In the genomic region with DNA sequence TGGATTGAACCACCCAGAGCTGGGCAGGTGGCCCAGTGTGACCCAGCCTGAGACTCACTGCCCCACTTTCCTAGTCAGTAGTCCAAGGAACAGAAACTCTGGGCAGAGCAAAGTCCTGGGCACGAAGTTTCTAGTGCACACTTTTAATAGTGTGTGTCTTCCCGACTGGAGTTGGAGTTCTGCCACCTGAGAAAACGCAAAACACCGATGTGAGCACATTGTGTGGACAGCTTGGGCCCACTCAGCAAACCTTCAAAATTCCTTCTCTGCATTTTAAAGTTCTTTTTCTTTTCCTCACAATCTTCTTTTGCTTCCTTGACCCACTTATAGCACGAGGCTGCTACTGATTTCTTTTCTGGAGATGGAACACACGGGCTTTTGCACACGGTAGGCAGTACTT, we compare ENCODE assay signal across 22 mouse cellular contexts.
DNase-seq lines count a peak whose midpoint lies in the region; ATAC-seq and TF ChIP-seq lines count a peak whose summit lies in the region.
"Had no signal": no experiment of that assay in that cellular context is flagged by ENCODE, and none has a peak within 500 bp of the region (broad histone marks: within the 10 kb centered on the region; RNA-seq: fewer than 3 reads in every experiment).

No protein-coding gene starts in this region.

- H3K4me3 ChIP-seq in forebrain, embryonic 10.5 days: no peak overlapping the region
- no peak overlapping the region for H3K4me3 ChIP-seq in forebrain, embryonic 15.5 days
- no peak overlapping the region for H3K4me3 ChIP-seq in kidney, adult 2 months (ENCODE audit: insufficient read depth, low read depth, low read length)
- no peak overlapping the region for H3K4me3 ChIP-seq in kidney, embryonic 14.5 days (ENCODE audit: low read length)
- H3K4me3 ChIP-seq: heart, embryonic 15.5 days; hindbrain, embryonic 13.5 days; limb, embryonic 10.5 days; liver, embryonic 15.5 days; lung, embryonic 15.5 days; neural tube, embryonic 12.5 days had no signal

- 90% methylated on average over 7 of the region's 7 CpGs for WGBS in forebrain, embryonic 10.5 days
- WGBS in forebrain, embryonic 15.5 days: 82% methylated on average over 7 of the region's 7 CpGs
- WGBS in kidney, adult 2 months: 45% methylated on average over 7 of the region's 7 CpGs
- WGBS in kidney, embryonic 14.5 days: 89% methylated on average over 7 of the region's 7 CpGs

- H3K9me3 ChIP-seq in forebrain, embryonic 10.5 days: no peaks in the 10 kb centered on the region
- no peaks in the 10 kb centered on the region for H3K9me3 ChIP-seq in forebrain, embryonic 15.5 days
- no peaks in the 10 kb centered on the region for H3K9me3 ChIP-seq in kidney, embryonic 14.5 days (ENCODE audit: control insufficient read depth, low read length)
- H3K9me3 ChIP-seq: heart, embryonic 15.5 days; hindbrain, embryonic 13.5 days; limb, embryonic 10.5 days; liver, embryonic 15.5 days; lung, embryonic 15.5 days; neural tube, embryonic 12.5 days had no signal

- peak; percentile 5 for DNase-seq in forebrain, embryonic 10.5 days (ENCODE audit: extremely low spot score, low spot score)
- DNase-seq in kidney, adult 2 months: peak; percentile 88
- DNase-seq in right cerebral cortex, adult 18-20 months: peak; percentile 32
- DNase-seq in right cerebral cortex, postnatal 25 days: no peak
- DNase-seq in telencephalon, adult 2 months (ENCODE audit: low read depth, low spot score): peak; percentile 13
- DNase-seq in thymus, postnatal 0 days (ENCODE audit: low spot score): no peak
- DNase-seq: adrenal gland, postnatal 25 days; cerebellum, adult 9-10 months; forebrain, postnatal 0 days; heart, postnatal 36 days; liver; lung, postnatal 4 days; midbrain, embryonic 14.5 days had no signal

- ATAC-seq in forebrain, embryonic 15.5 days (replicated peaks): no peak
- ATAC-seq in kidney, embryonic 14.5 days (ENCODE audit: low FRiP score, low TSS enrichment): no peak
- ATAC-seq: forebrain, postnatal 0 days had no signal

- H3K4me1 ChIP-seq in forebrain, embryonic 10.5 days: peaks cover 9% of the 10 kb centered on the region
- peaks cover 7% of the 10 kb centered on the region for H3K4me1 ChIP-seq in forebrain, embryonic 15.5 days
- H3K4me1 ChIP-seq in kidney, adult 2 months (ENCODE audit: control insufficient read depth, insufficient read depth, low read length): no peaks in the 10 kb centered on the region
- no peaks in the 10 kb centered on the region for H3K4me1 ChIP-seq in kidney, embryonic 14.5 days (ENCODE audit: control insufficient read depth, insufficient read depth, low read length)
- H3K4me1 ChIP-seq: liver, embryonic 15.5 days; neural tube, embryonic 12.5 days had no signal

- no peak overlapping the region for H3K9ac ChIP-seq in forebrain, embryonic 15.5 days (replicated peaks)
- no peak overlapping the region for H3K9ac ChIP-seq in kidney, embryonic 14.5 days (ENCODE audit: low read depth, low read length)
- H3K9ac ChIP-seq: forebrain, postnatal 0 days; heart, embryonic 15.5 days; hindbrain, embryonic 13.5 days; liver, embryonic 15.5 days; lung, embryonic 15.5 days; neural tube, embryonic 12.5 days had no signal

- H3K27ac ChIP-seq in forebrain, embryonic 10.5 days: no peak overlapping the region
- H3K27ac ChIP-seq in forebrain, embryonic 15.5 days (replicated peaks): no peak overlapping the region
- H3K27ac ChIP-seq in kidney, adult 2 months (ENCODE audit: insufficient read depth, low read depth, low read length): no peak overlapping the region
- H3K27ac ChIP-seq in kidney, embryonic 14.5 days (ENCODE audit: low read depth, low read length): no peak overlapping the region
- H3K27ac ChIP-seq: heart, embryonic 15.5 days; hindbrain, embryonic 13.5 days; limb, embryonic 10.5 days; liver, embryonic 15.5 days; lung, embryonic 15.5 days; neural tube, embryonic 12.5 days; stomach, postnatal 0 days had no signal

- no peak overlapping the region for H3K4me2 ChIP-seq in forebrain, embryonic 15.5 days (replicated peaks)
- no peak overlapping the region for H3K4me2 ChIP-seq in kidney, embryonic 14.5 days (replicated peaks; ENCODE audit: low read depth, low read length)
- H3K4me2 ChIP-seq: heart, embryonic 15.5 days; hindbrain, embryonic 13.5 days; liver, embryonic 15.5 days; lung, embryonic 15.5 days; neural tube, embryonic 12.5 days had no signal

- 0 out of 2 replicates have a peak, but pooled peaks cover 10% of the 10 kb centered on the region for H3K27me3 ChIP-seq in forebrain, embryonic 10.5 days (ENCODE audit: poor library complexity, severe bottlenecking)
- H3K27me3 ChIP-seq in forebrain, embryonic 15.5 days: no peaks in the 10 kb centered on the region
- no peaks in the 10 kb centered on the region for H3K27me3 ChIP-seq in kidney, adult 2 months (replicated peaks; ENCODE audit: control insufficient read depth, insufficient read depth, low read length)
- H3K27me3 ChIP-seq in kidney, embryonic 14.5 days (ENCODE audit: control insufficient read depth, insufficient read depth, low read length): no peaks in the 10 kb centered on the region
- H3K27me3 ChIP-seq: hindbrain, embryonic 13.5 days; lung, embryonic 15.5 days; neural tube, embryonic 12.5 days had no signal

- TF ChIP-seq CTCF in kidney, adult 2 months (conservative IDR thresholded peaks at IDR 0.05; ENCODE audit: insufficient read depth, insufficient read length, low read depth, low read length): no peak

- H3K36me3 ChIP-seq in forebrain, embryonic 10.5 days (replicated peaks): no peaks in the 10 kb centered on the region
- no peaks in the 10 kb centered on the region for H3K36me3 ChIP-seq in forebrain, embryonic 15.5 days
- no peaks in the 10 kb centered on the region for H3K36me3 ChIP-seq in kidney, adult 2 months (ENCODE audit: control insufficient read depth, insufficient read depth, low read length)
- H3K36me3 ChIP-seq in kidney, embryonic 14.5 days (ENCODE audit: control insufficient read depth, insufficient read depth, low read length): no peaks in the 10 kb centered on the region
- H3K36me3 ChIP-seq: heart, embryonic 15.5 days; hindbrain, embryonic 13.5 days; limb, embryonic 10.5 days; liver, embryonic 15.5 days; lung, embryonic 15.5 days; neural tube, embryonic 12.5 days had no signal

- TF ChIP-seq POLR2A in kidney, adult 2 months (IDR thresholded peaks at IDR 0.05; ENCODE audit: low read depth, low read length): no peak

Comparison
In these comparisons a context has a peak if more than half of its experiments do, and no peak if none do; other contexts are left out.
1. DNase-seq: peak in forebrain, embryonic 10.5 days (single experiment), kidney, adult 2 months (single experiment), right cerebral cortex, adult 18-20 months (single experiment) and telencephalon, adult 2 months (single experiment); none in right cerebral cortex, postnatal 25 days (single experiment) and thymus, postnatal 0 days (single experiment).